Mouse (Mus musculus): ENCODE measurements around the gene Ulk4.

GRCm38 (mm10) chr9:120908461-120908860 is 368.5 kb downstream of the Ulk4 start:
- TF ChIP-seq GATA1 (IDR thresholded peaks at IDR 0.05; ENCODE audit: borderline replicate concordance, low read length) = no peak
- TF ChIP-seq FLI1 (IDR thresholded peaks at IDR 0.05; ENCODE audit: low read length) = no peak

Measured in megakaryocyte, embryonic 14.5 days (primary cell).